Mouse (Mus musculus) forebrain, postnatal 0 days (tissue): ENCODE measurements around the gene Pde1b. TPM values are rescaled to one million over a fixed set of nuclear protein-coding genes. Genes with fewer than 3 reads are reported as not detected.
A peak's percentile ranks its signal among the peaks of the same experiment; 100 is the strongest.

Source experiments
- ATAC-seq: fragments of 200-750 bp; cut with Nextera tagmentation; 2 replicates; pipeline ENCODE4 v1.8.0; 2017; ENCODE audit warnings: mild to moderate bottlenecking, moderate library complexity
- DNase-seq: peaks from one replicate; pipeline ENCODE4 v3.0.0-alpha.2; 2015
- H3K27ac ChIP-seq: fragments of 300-500 bp; sonication (generic); 2 replicates; pipeline ENCODE4 v1.5.1; 2014; ENCODE audit warnings: low read depth, mild to moderate bottlenecking, antibody characterized with exemption, low read length, moderate library complexity, mixed read lengths
- H3K27me3 ChIP-seq: fragments of 300-500 bp; sonication (generic); 2 replicates; pipeline ENCODE4 v1.6.1; 2014; ENCODE audit warnings: mild to moderate bottlenecking, low read length, mixed read lengths; ENCODE audit not compliant: insufficient read depth
- H3K36me3 ChIP-seq: fragments of 300-500 bp; sonication (generic); 2 replicates; pipeline ENCODE4 v1.6.1; 2014; ENCODE audit warnings: mild to moderate bottlenecking, moderate library complexity; ENCODE audit not compliant: insufficient read depth
- H3K4me1 ChIP-seq: fragments of 300-500 bp; sonication (generic); 2 replicates; pipeline ENCODE4 v1.6.1; 2014; ENCODE audit warnings: antibody characterized with exemption; ENCODE audit not compliant: insufficient read depth
- H3K4me2 ChIP-seq: fragments of 300-500 bp; sonication (generic); 2 replicates; pipeline ENCODE4 v1.6.1; 2014; ENCODE audit warnings: low read depth, mild to moderate bottlenecking, moderate library complexity
- H3K4me3 ChIP-seq: fragments of 300-500 bp; sonication (generic); 2 replicates; pipeline ENCODE4 v1.5.1; 2014; ENCODE audit warnings: low read depth, low read length, mixed read lengths
- H3K9ac ChIP-seq: fragments of 300-500 bp; sonication (generic); 2 replicates; pipeline ENCODE4 v1.6.1; 2014; ENCODE audit warnings: mild to moderate bottlenecking
- H3K9me3 ChIP-seq: fragments of 300-500 bp; sonication (generic); 2 replicates; pipeline ENCODE4 v1.6.1; 2016; ENCODE audit warnings: low read length
- CTCF ChIP-seq: sonication (generic); IDR thresholded peaks from 2 replicates; pipeline ENCODE4 v1.5.1; 2016; ENCODE audit warnings: antibody characterized with exemption, control low read depth, low read depth
- WGBS: fragments of 180-500 bp; shearing (Covaris S2); extraction: QIAGEN DNeasy Blood & Tissue Kit; methylation state at CpG from one replicate; pipeline ENCODE4 v1.1.7; 2014; 5-methylcytosine and 5-hydroxymethylcytosine counted together
- polyA plus RNA-seq: library from polyadenylated mRNA; unstranded; fragments of >200 nt; fragmentation: Nextera tagmentation; extraction: Ambion mirVana; gene quantifications from 2 replicates; pipeline ENCODE4 v1.2.1, GENCODE M21; 2015
- total RNA-seq: library from RNA; depleted of rRNA; stranded (reverse); fragments of >200 nt; gene quantifications from 2 replicates; pipeline ENCODE4 v1.2.3, GENCODE M21; 2014

Pde1b gene
- total and polyA plus RNA-seq, 2 experiments from 2014 or later: 54.1 to 78.8 TPM

DNA sequence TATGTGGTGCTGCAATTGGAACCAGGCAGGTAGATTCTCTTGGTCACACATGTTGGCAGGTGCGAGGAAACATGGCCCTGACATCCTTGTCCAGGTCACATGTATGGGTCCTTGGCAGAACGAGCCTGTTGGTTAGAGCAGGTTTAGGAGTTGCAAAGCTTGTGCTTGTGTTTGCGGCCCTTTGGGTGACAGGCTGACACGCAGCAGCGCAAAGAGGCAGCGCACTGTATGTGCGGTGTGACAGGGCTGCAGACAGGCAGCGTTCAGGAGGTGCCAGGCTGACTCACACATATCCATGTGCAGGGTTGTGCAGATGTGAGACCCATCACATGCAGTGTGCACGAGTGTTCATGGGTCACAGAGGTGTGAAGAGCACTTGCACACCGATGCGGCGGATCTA is 826 bp downstream of the Pde1b start:
- Histone ChIP-seq H3K27ac (peak overlapping the region; percentile 72), H3K4me3 (peak overlapping the region; percentile 66), H3K4me2 (peak overlapping the region; percentile 85), H3K9me3 (no peaks in the 10 kb centered on the region), H3K4me1 (peaks cover 5% of the 10 kb centered on the region; the same call in 1 of the 2 replicates), H3K9ac (peak overlapping the region; percentile 76), H3K27me3 (no peaks in the 10 kb centered on the region; the same call in 1 of the 2 replicates), H3K36me3 (no peaks in the 10 kb centered on the region)
- WGBS: 20% methylated on average over 12 of the region's 12 CpGs
- ATAC-seq: peak; percentile 49
- TF ChIP-seq CTCF: no peak
- DNase-seq: peak; percentile 49

DNA sequence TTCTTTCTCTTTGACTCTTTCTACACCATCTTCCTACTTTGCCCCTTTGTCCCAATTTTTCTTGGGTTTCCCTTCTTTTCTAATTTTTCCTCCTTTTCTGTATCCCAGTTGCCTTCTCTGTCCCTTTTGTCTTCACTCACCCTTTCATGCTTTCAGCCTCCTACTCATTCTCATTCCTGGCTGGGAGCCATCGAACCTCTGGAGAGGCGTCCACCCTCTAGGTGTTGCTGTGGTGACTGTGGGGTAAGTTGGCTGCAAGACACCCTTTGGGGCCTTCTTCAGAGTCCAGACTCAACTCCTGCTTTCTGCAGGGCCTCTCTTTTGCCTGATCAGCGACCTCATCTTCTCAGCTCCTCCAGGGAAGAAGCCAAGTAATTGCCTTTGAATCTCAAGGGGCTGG is 6.5 kb downstream of the Pde1b start:
- no peak overlapping the region for H3K4me2 ChIP-seq
- H3K4me3 ChIP-seq: no peak overlapping the region
- H3K9me3 ChIP-seq: no peaks in the 10 kb centered on the region
- WGBS: 36% methylated on average over 3 of the region's 3 CpGs
- H3K9ac ChIP-seq: no peak overlapping the region
- no peaks in the 10 kb centered on the region for H3K27me3 ChIP-seq
- no peak for DNase-seq
- no peaks in the 10 kb centered on the region for H3K36me3 ChIP-seq
- ATAC-seq: no peak
- no peak overlapping the region for H3K27ac ChIP-seq
- TF ChIP-seq CTCF: no peak
- peaks cover 11% of the 10 kb centered on the region for H3K4me1 ChIP-seq

DNA sequence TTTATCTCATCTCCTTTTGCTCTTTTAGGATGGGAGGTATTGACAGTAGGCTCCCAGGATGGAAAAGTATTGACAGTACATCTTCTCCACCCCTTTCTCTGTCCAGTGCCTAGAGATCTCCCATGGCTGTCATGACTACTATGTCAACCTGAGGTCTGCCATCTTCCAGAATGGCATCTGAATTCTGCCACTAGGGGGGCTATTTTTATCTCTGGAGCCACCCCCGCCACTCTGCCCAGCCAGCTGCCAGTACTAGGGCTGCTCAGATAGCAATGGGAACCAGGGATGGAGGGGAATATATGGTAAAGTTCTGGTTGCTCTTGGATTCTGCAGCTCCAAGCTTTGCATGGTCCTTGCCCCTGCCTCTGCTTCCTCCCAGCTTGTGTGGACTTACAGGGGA is 8.8 kb downstream of the Pde1b start:
- Histone ChIP-seq H3K36me3 (no peaks in the 10 kb centered on the region), H3K4me3 (no peak overlapping the region), H3K4me1 (peaks cover 20% of the 10 kb centered on the region), H3K9me3 (no peaks in the 10 kb centered on the region), H3K4me2 (no peak overlapping the region), H3K27me3 (no peaks in the 10 kb centered on the region), H3K9ac (no peak overlapping the region), H3K27ac (no peak overlapping the region)
- DNase-seq: no peak
- ATAC-seq: no peak
- 70% methylated on average over 1 of the region's 1 CpGs for WGBS
- no peak; the same call in 1 of the 2 replicates for TF ChIP-seq CTCF

DNA sequence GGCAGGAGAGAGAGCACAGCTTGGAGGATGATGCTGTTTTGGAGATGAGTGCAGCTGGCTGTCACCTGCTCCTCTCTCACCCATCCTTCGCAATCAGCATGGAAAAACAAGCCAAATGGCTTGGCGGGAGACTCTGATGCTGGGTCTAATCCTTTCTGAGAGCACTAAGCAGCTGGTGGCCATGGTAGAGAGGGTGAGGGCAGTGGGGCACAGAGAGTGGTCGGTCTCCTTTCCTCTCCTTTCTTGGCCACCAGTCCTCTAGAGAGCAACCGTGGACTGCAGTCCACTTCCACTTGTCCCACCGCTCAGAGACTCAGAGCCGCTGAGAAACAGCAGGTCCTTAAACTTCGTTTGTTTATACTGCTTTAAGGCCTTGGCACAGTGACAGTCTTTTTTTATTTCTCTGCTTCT is 10.8 kb downstream of the Pde1b start:
- WGBS: 5% methylated on average over 7 of the region's 7 CpGs
- Histone ChIP-seq H3K36me3 (no peaks in the 10 kb centered on the region), H3K9ac (no peak overlapping the region), H3K27ac (peak overlapping the region; percentile 80; the same call in 1 of the 2 replicates), H3K27me3 (no peaks in the 10 kb centered on the region), H3K4me1 (peaks cover 24% of the 10 kb centered on the region), H3K4me3 (peak overlapping the region; percentile 33; the same call in 1 of the 2 replicates), H3K4me2 (peak overlapping the region; percentile 45), H3K9me3 (no peaks in the 10 kb centered on the region)
- TF ChIP-seq CTCF: no peak
- DNase-seq (peak; percentile 41), ATAC-seq (peak; percentile 36)

DNA sequence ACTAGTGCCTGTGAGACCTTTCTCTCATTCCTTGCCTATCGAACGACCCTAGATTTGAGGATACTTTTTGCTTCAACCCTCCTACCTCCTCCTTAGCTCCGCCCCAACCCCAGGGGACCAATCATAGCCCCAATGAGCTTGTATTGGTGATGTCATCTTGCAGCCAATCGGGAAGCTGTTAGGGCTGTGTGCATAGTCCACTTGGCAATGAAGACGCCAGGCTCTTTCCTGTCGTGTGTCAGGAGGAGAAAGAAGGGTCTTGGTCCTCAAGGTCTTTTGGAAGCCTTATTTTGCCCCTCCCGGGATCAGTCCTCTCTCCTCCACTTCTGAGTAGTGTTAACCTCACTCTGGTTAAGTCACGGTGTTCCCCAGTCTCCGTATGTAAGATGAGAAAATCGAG is 11.3 kb downstream of the Pde1b start:
- Histone ChIP-seq H3K9ac (peak overlapping the region; percentile 54), H3K4me2 (peak overlapping the region; percentile 45), H3K9me3 (no peaks in the 10 kb centered on the region), H3K4me1 (peaks cover 24% of the 10 kb centered on the region), H3K27ac (peak overlapping the region; percentile 80), H3K4me3 (peak overlapping the region; percentile 33), H3K36me3 (no peaks in the 10 kb centered on the region), H3K27me3 (no peaks in the 10 kb centered on the region)
- no peak for TF ChIP-seq CTCF
- peak; percentile 98 for ATAC-seq
- WGBS: 3% methylated on average over 10 of the region's 10 CpGs
- DNase-seq: peak; percentile 94

DNA sequence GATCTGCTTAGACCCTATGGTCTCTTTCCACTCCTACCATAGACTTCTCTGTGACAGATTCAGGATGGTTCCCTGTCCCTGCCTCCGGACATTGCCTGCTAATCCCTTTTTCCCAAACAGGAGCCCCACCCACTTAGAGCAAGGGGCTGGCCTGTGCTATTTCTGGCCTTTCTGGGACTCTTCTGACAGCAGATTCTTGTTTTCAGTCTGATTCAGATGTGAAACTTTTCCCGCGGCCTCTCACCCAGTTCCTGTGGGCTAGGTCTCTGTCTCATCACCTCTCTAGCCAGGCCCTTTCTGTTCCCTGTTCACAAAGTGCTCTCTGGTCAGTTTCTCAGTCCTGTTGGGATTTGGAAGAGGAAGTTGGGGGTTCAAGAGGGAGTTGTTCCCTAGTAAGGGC is 12.1 kb downstream of the Pde1b start:
- no peak for TF ChIP-seq CTCF
- Histone ChIP-seq H3K4me3 (peak overlapping the region; percentile 33; the same call in 1 of the 2 replicates), H3K9me3 (no peaks in the 10 kb centered on the region), H3K36me3 (no peaks in the 10 kb centered on the region), H3K4me2 (peak overlapping the region; percentile 45), H3K27me3 (no peaks in the 10 kb centered on the region), H3K4me1 (peaks cover 24% of the 10 kb centered on the region), H3K9ac (peak overlapping the region; percentile 54), H3K27ac (peak overlapping the region; percentile 80)
- 15% methylated on average over 3 of the region's 3 CpGs for WGBS
- DNase-seq: no peak
- no peak for ATAC-seq

DNA sequence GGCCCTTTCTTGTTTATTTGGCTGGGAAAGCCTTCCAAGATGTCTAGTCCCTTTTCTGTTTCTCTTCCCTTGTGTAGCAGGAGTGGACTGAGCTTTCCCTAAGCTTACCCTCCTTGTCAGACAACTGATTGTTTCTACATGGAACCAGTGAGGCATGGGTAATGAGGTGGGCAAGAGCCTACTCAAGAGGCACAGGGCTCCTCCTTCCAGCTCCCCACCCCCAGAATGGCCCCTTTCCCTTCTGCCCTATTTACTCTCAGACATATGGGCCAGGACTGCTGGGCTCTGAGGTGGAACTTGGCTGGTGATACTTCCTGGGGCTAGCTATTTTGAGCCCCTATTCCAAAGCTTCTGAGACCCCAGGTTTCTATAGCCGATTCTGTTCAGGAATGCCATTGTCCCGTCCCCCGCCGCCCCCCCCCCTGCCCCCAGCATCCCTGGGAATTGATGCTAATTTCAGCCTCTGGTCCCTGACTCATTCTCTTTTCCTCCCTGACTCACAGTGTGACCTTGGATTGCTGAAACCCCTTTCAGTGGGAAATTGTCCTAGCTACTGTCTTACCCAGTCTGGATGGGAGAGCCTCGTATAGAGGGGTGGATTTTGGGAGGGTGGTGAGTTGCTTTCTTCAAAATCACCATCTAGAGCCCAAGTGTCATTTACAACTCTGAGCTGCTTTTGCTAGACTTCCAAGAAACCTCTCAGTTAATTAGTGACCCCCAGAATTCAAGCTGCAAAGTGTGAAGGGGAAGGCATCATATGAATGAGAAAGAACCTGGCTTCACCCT is 16.0 kb downstream of the Pde1b start:
- Histone ChIP-seq H3K4me2 (no peak overlapping the region), H3K27ac (peak overlapping the region; percentile 63), H3K9ac (no peak overlapping the region), H3K4me3 (no peak overlapping the region), H3K4me1 (peaks cover 39% of the 10 kb centered on the region), H3K27me3 (no peaks in the 10 kb centered on the region), H3K36me3 (peaks cover 9% of the 10 kb centered on the region; the same call in 1 of the 2 replicates), H3K9me3 (no peaks in the 10 kb centered on the region)
- DNase-seq: peak; percentile 64
- peak; percentile 21 for ATAC-seq
- WGBS: 2% methylated on average over 5 of the region's 5 CpGs
- no peak for TF ChIP-seq CTCF
